Mouse (Mus musculus) lung, embryonic 15.5 days (tissue): Measurements from ENCODE around the gene Rnase4. TPM values are rescaled to one million over a fixed set of nuclear protein-coding genes. Genes with fewer than 3 reads are reported as not detected.

Source experiments
- ATAC-seq: fragments of 200-750 bp; cut with Nextera tagmentation; 2 replicates; pipeline ENCODE4 v1.8.0; 2017; ENCODE audit warnings: moderate number of reproducible peaks, borderline replicate concordance; ENCODE audit not compliant: low FRiP score, low TSS enrichment; ENCODE audit errors: extremely low read depth
- H3K27ac ChIP-seq: fragments of 300-500 bp; sonication (generic); 2 replicates; pipeline ENCODE4 v1.5.1; 2015; ENCODE audit warnings: moderate library complexity, mild to moderate bottlenecking, inconsistent platforms
- H3K27me3 ChIP-seq: fragments of 300-500 bp; sonication (generic); 2 replicates; pipeline ENCODE4 v1.6.1; 2015; ENCODE audit warnings: inconsistent platforms
- H3K36me3 ChIP-seq: fragments of 300-500 bp; sonication (generic); 2 replicates; pipeline ENCODE4 v1.6.1; 2015; ENCODE audit warnings: inconsistent platforms
- H3K4me1 ChIP-seq: fragments of 300-500 bp; sonication (generic); 2 replicates; pipeline ENCODE4 v1.6.1; 2015; ENCODE audit warnings: inconsistent platforms
- H3K4me2 ChIP-seq: fragments of 300-500 bp; sonication (generic); 2 replicates; pipeline ENCODE4 v1.6.1; 2015; ENCODE audit warnings: inconsistent platforms, mild to moderate bottlenecking, moderate library complexity
- H3K4me3 ChIP-seq: fragments of 300-500 bp; sonication (generic); 2 replicates; pipeline ENCODE4 v1.5.1; 2015; ENCODE audit warnings: mild to moderate bottlenecking, inconsistent platforms
- H3K9ac ChIP-seq: fragments of 300-500 bp; sonication (generic); 2 replicates; pipeline ENCODE4 v1.6.1; 2015; ENCODE audit warnings: inconsistent platforms
- H3K9me3 ChIP-seq: fragments of 300-500 bp; sonication (generic); 2 replicates; pipeline ENCODE4 v1.6.1; 2016; ENCODE audit warnings: inconsistent platforms
- WGBS: fragments of 180-500 bp; shearing (Covaris S2); methylation state at CpG from one replicate; pipeline ENCODE4 v1.1.7; 2015; 5-methylcytosine and 5-hydroxymethylcytosine counted together
- polyA plus RNA-seq: library from polyadenylated mRNA; unstranded; fragments of >200 nt; fragmentation: Nextera tagmentation; extraction: Ambion mirVana; gene quantifications from 2 replicates; pipeline ENCODE4 v1.2.1, GENCODE M21; 2015

Gene Rnase4
- 33.9 and 38.7 TPM in 2 replicates for polyA plus RNA-seq

DNA sequence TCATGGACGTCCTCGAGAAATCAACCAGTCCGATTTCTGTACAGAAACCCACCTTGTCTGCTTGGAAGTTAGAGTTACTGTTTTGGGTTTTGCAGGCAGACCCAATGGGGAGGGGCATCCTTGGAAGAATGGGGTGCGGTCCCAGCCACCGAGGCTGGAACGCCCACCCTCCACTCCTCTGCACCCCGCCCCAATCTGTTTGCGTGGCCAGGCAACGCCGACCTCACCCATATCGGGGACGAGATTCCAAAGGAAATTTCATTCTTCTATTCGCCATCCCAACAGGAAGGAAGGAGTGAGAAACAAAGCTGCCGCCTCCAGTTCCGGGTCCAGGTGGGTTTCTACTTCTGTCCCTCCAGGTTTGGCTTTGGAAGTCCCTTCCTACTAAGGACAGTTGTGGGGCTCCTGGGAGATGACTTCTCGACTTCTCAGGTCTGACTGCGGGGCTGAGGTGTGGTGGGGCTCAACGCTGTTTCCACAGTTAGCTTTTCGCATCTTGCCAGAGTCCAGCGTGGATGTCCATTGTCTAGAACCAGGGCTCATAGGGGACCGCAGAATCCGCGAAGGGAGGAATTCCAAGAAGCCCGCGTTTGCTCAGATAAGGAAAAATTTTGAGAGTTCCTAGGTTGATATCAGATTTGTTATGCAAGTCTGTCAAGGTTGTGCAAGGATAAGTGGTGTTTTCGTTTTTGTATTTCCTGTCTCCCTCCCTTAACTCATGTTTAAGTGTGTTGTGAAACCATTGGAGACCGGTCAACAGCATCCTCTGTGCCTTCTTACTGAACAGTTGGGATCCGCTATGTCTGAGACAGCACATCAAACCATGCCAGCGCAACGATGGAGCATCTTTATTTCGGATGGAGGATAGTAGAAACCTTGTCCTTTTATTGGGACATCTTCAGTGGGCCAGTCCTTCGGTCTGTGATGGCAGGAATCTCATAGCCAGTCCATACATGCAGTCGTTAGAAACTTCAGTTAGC, at the start of gene Rnase4, which contains the start of gene Ang:
Gene Rnase4, plus strand, starts transcription at position 157 of the 980 bp plus-strand sequence.
Gene Ang, plus strand, starts transcription at position 230 of the 980 bp plus-strand sequence.
- H3K4me1 ChIP-seq, result peaks cover 26% of the 10 kb centered on the region
- H3K27ac ChIP-seq, result peak within 1 kb of the TSS; percentile 91
- no peaks in the 10 kb centered on the region for H3K27me3 ChIP-seq
- H3K36me3 ChIP-seq, result no peaks in the 10 kb centered on the region
- ATAC-seq, result peak; percentile 39; the same call in 1 of the 2 replicates
- WGBS, result 5% methylated on average over 33 of the region's 33 CpGs
- H3K4me2 ChIP-seq, result peak within 1 kb of the TSS; percentile 71
- H3K9ac ChIP-seq, result peak within 1 kb of the TSS; percentile 61
- peak within 1 kb of the TSS; percentile 74 for H3K4me3 ChIP-seq
- H3K9me3 ChIP-seq, result no peaks in the 10 kb centered on the region

DNA sequence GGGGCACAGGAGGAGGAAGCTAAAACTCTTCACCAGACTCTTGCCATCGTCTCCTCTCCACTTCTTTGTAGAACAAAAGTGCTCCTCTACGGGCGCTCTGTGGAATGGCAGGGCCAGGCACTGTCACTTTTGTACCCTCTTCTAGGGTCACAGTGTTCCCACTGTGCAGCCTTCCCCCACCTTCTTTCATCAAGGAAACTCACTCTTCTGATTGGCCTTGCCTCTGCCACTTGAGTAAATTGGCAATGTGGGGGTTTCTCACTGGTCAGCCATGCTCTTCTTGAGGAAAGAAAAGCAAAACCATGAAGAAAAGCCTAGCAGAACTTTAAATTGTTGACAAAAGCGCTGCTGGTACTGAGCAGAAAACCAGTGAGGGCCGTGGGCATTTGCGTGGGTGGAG, 49.1 kb upstream of the Rnase4 start, which contains the start of gene Rnase9:
Gene Rnase9, minus strand, starts transcription at position 101 of the 400 bp plus-strand sequence.
- Histone ChIP-seq H3K27ac (no peak within 1 kb of the TSS), H3K4me1 (no peaks in the 10 kb centered on the region), H3K36me3 (no peaks in the 10 kb centered on the region), H3K4me2 (no peak within 1 kb of the TSS), H3K4me3 (no peak within 1 kb of the TSS), H3K9ac (no peak within 1 kb of the TSS), H3K27me3 (no peaks in the 10 kb centered on the region), H3K9me3 (no peaks in the 10 kb centered on the region)
- 78% methylated on average over 6 of the region's 6 CpGs for WGBS
- ATAC-seq, result no peak

DNA sequence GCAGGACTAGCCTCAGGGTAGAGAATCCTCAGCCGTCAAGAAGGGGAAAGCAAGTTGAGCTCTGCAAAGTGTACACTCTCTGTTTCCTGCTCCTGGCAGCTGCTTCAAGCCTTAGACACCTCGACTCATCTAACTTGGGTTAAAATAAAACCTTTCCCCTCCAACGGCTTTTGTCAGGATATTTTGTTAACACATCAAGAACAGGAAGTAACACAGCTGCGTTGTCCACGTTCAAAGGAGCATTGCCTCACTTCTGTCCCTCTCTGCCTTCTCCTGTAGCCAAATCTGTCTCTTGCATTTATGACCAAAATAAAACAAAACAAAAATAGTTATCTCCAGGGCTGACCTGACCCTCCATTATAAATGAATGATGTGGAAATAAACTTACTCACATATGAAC, 43.0 kb upstream of the Rnase4 start:
- Histone ChIP-seq H3K4me2 (no peak overlapping the region), H3K36me3 (no peaks in the 10 kb centered on the region), H3K9me3 (no peaks in the 10 kb centered on the region), H3K9ac (no peak overlapping the region), H3K27me3 (no peaks in the 10 kb centered on the region), H3K4me3 (no peak overlapping the region), H3K27ac (no peak overlapping the region), H3K4me1 (peaks cover 7% of the 10 kb centered on the region; the same call in 1 of the 2 replicates)
- peak; percentile 55; the same call in 1 of the 2 replicates for ATAC-seq
- 15% methylated on average over 5 of the region's 5 CpGs for WGBS

DNA sequence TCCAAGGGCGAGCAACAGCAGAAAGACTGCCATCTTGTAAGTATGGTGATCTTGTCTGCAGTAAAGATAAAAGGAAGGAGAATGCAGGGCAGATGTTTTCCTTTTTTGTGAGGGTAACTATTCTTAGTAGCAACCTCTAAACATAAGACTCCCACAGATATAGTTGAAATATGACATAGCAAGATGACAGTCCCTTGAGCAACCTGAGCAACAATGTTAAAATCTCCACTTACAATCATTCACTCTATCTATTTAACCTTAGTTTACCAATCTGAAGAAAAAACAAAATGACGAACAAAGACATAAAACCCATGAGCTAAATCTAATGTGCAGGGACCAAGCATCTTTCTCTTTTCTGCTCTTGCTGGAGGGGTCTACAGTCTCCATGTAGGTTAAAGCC, 40.8 kb upstream of the Rnase4 start, which contains the start of gene Rnase11:
Gene Rnase11, minus strand, starts transcription at position 101 of the 400 bp plus-strand sequence.
- H3K9me3 ChIP-seq, result no peaks in the 10 kb centered on the region
- no peaks in the 10 kb centered on the region for H3K36me3 ChIP-seq
- no peaks in the 10 kb centered on the region for H3K27me3 ChIP-seq
- 85% methylated on average over 2 of the region's 2 CpGs for WGBS
- no peak within 1 kb of the TSS for H3K9ac ChIP-seq
- peaks cover 7% of the 10 kb centered on the region; the same call in 1 of the 2 replicates for H3K4me1 ChIP-seq
- ATAC-seq, result no peak
- no peak within 1 kb of the TSS for H3K4me3 ChIP-seq
- no peak within 1 kb of the TSS for H3K27ac ChIP-seq
- no peak within 1 kb of the TSS for H3K4me2 ChIP-seq

DNA sequence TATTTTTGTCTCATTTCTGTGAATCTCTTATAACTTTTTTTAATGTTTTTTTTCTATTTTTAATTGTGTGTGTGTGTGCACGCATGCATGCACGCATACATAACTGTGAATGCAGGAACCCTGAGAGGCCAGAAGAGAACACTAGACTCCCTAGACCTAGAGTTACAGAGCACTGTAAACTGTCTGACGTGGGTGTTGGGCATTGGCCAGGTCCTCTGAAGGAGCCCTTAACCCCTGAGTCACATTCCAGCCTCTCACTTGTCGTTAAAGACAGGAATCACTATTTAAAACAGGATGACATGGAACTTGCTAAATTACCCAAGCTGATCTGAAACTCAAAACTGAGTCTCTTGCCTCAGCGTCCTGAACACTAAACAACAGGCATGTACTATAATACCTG, 38.9 kb upstream of the Rnase4 start:
- Histone ChIP-seq H3K4me2 (no peak overlapping the region), H3K4me3 (no peak overlapping the region), H3K36me3 (no peaks in the 10 kb centered on the region), H3K9ac (no peak overlapping the region), H3K27ac (no peak overlapping the region), H3K4me1 (peaks cover 7% of the 10 kb centered on the region; the same call in 1 of the 2 replicates), H3K9me3 (no peaks in the 10 kb centered on the region), H3K27me3 (no peaks in the 10 kb centered on the region)
- WGBS, result 44% methylated on average over 5 of the region's 5 CpGs
- ATAC-seq, result no peak

DNA sequence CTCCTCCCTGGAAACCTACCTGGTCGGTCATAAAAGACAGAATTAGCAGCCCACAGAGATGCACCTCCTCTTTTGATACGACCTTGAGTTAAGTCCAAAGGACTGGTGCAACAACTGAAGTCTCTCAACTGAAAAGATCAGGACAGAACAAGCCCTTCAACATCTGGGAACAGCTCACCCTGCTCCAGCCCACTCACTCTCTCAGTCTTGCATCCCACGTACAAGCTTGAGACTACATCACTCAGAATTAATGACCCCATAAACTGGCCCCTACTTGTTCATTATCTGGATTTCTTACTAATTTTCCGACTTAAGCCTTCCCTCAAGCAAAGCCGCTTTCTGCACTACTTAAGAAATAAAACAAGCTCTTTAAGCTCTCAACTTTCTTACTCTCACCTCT, 37.7 kb upstream of the Rnase4 start:
- no peaks in the 10 kb centered on the region for H3K9me3 ChIP-seq
- ATAC-seq, result no peak
- WGBS, result 68% methylated on average over 5 of the region's 5 CpGs
- no peak overlapping the region for H3K27ac ChIP-seq
- H3K27me3 ChIP-seq, result no peaks in the 10 kb centered on the region
- H3K4me2 ChIP-seq, result no peak overlapping the region
- H3K4me1 ChIP-seq, result no peaks in the 10 kb centered on the region; the same call in 1 of the 2 replicates
- H3K4me3 ChIP-seq, result no peak overlapping the region
- H3K9ac ChIP-seq, result no peak overlapping the region
- no peaks in the 10 kb centered on the region for H3K36me3 ChIP-seq

DNA sequence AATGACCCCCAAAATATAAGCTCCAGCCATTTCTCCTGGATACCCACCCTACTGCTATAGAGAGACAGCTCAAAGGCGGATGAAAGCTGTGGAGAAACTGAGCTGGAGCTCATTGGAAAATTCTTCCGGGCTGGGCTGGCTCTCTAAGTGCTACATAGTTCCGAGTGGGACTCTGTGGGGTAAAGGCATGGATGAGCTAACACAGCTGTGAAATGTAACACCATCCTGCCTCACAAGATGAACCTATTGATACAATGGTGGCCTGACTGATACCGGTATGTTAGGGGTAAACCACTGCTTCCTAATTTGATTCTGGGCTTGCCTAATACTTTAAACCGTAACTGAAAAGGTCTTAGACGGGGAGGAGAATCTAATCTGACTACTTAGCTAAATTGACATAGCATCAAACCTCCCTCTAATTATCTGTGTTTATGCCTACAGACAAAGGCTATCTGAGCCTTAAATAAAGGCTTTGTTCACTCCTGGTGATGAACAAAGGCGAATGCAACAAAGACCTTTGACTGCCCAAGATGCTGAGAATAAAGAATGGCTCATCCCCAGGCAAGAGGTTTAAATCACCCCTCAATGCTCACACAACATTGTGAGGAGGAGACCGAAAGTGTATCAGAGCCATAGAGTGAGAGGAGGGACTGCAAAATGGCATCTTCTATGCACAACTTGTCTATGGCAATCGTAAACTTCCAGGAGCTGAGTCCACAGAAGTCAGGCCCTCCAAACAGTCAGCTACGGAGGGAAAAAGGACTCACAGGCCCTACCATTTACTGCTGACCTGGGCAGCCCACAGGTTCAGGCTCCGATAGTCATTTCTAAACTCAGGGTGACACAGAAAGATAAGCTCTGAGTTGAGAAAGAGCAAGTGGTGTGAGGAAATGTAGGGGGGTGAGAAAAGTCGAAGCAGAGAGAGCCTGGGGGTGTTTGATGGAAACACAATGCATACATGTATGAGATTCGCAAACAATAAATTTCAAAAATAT, 36.3 kb upstream of the Rnase4 start:
- no peaks in the 10 kb centered on the region for H3K27me3 ChIP-seq
- WGBS, result 66% methylated on average over 13 of the region's 13 CpGs
- no peaks in the 10 kb centered on the region for H3K9me3 ChIP-seq
- H3K9ac ChIP-seq, result no peak overlapping the region
- no peak overlapping the region for H3K4me2 ChIP-seq
- no peak overlapping the region for H3K27ac ChIP-seq
- ATAC-seq, result no peak
- no peaks in the 10 kb centered on the region; the same call in 1 of the 2 replicates for H3K4me1 ChIP-seq
- no peak overlapping the region for H3K4me3 ChIP-seq
- H3K36me3 ChIP-seq, result no peaks in the 10 kb centered on the region

DNA sequence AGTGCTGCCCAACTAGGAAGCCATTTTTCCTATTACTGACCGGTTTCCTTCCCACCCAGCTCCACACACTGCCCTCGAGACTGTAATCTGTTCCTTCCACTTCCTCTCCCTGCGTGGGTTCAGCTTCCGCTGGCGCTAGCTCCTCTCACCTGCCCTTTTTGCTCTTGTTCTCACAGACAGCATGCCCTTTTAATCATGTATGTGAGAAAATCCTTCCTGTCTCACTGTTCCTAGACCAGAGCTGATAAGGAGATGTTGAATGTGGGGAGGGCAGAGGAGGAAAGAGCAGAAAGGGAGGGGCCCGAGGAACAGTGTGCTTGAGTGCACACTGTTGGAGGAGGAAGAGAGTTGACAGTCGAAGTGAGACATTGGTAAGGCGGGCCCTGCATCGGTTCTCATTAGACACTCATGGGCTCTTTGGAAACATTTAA, 33.5 kb upstream of the Rnase4 start, which contains the start of gene Rnase12:
Gene Rnase12, minus strand, starts transcription at position 261 of the 431 bp plus-strand sequence.
- no peak within 1 kb of the TSS for H3K27ac ChIP-seq
- peaks cover 4% of the 10 kb centered on the region; the same call in 1 of the 2 replicates for H3K4me1 ChIP-seq
- no peaks in the 10 kb centered on the region for H3K9me3 ChIP-seq
- no peaks in the 10 kb centered on the region for H3K27me3 ChIP-seq
- H3K9ac ChIP-seq, result no peak within 1 kb of the TSS
- no peak within 1 kb of the TSS for H3K4me3 ChIP-seq
- H3K4me2 ChIP-seq, result 0 out of 2 replicates have a peak within 1 kb of the TSS, but pooled peaks have one; percentile 13
- no peaks in the 10 kb centered on the region for H3K36me3 ChIP-seq
- 35% methylated on average over 9 of the region's 9 CpGs for WGBS
- ATAC-seq, result no peak

DNA sequence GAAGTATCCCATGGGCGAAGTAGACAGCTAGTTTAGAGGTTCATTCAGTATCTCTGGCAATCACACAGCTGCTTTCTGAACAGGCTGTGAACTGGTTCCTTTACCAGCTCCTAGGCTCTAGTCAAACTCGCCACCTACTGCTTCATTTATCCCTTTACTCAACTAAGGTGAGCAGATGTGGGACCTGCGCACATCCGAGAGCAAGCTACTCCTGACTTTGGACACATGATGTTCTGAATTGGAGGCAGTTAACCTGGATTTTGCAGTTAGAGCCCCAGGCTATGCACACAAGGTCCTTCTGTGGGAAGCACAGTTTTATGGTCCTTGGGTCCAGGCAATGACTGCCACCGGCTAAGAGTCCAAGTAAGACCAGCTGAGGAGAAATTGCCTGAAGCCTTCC, 30.1 kb upstream of the Rnase4 start:
- peaks cover 4% of the 10 kb centered on the region; the same call in 1 of the 2 replicates for H3K4me1 ChIP-seq
- no peaks in the 10 kb centered on the region for H3K9me3 ChIP-seq
- H3K9ac ChIP-seq, result no peak overlapping the region
- WGBS, result 92% methylated on average over 5 of the region's 5 CpGs
- ATAC-seq, result no peak
- no peaks in the 10 kb centered on the region for H3K27me3 ChIP-seq
- no peak overlapping the region for H3K4me3 ChIP-seq
- H3K27ac ChIP-seq, result no peak overlapping the region
- no peaks in the 10 kb centered on the region for H3K36me3 ChIP-seq
- no peak overlapping the region for H3K4me2 ChIP-seq

DNA sequence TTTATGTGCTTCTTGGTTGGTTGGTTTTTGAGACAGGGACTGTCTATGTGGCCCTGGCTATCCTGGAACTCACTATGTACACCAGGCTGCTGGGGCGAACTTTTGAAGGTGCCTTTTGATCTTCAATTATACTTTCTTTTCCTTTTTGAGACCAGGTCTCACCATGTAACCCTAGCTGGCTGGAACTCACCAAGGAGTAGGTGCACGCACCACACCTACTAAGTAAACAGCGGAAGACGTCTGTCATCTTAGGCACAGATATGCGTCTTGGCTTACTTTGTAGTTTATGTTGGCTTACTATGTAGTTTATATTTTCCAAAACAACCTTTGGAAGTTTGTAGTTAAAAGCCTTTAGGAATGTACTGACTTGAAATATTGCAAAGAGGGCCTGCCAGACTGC, 21.9 kb upstream of the Rnase4 start:
- WGBS, result 65% methylated on average over 5 of the region's 5 CpGs
- no peak overlapping the region for H3K9ac ChIP-seq
- H3K4me3 ChIP-seq, result no peak overlapping the region
- no peaks in the 10 kb centered on the region for H3K9me3 ChIP-seq
- no peaks in the 10 kb centered on the region for H3K36me3 ChIP-seq
- no peaks in the 10 kb centered on the region for H3K27me3 ChIP-seq
- no peak for ATAC-seq
- H3K27ac ChIP-seq, result no peak overlapping the region
- H3K4me2 ChIP-seq, result no peak overlapping the region
- peaks cover 5% of the 10 kb centered on the region; the same call in 1 of the 2 replicates for H3K4me1 ChIP-seq

DNA sequence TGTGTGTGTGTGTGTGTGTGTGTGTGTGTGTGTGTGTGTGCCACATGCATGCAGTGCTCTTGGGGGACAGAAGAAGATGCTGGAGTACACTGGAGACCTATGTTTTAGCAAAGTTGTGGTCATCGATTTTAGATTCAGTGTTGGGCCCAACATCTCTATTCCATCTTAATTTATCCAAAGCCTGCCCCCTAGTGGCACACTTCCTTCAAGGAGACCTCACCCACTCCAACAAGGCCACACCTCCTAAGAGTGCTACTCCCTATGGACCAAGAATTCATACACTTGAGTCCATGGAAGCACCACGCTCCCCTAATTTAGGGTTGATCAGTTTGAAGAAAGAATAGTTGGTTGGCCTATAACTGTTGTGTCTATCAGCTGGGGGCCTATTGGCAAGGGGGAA, 21.3 kb upstream of the Rnase4 start:
- Histone ChIP-seq H3K27ac (no peak overlapping the region), H3K27me3 (no peaks in the 10 kb centered on the region), H3K4me2 (no peak overlapping the region), H3K4me1 (peaks cover 5% of the 10 kb centered on the region; the same call in 1 of the 2 replicates), H3K9me3 (no peaks in the 10 kb centered on the region), H3K36me3 (no peaks in the 10 kb centered on the region), H3K9ac (no peak overlapping the region), H3K4me3 (no peak overlapping the region)
- 89% methylated on average over 2 of the region's 2 CpGs for WGBS
- no peak for ATAC-seq
